Mouse (Mus musculus) forebrain, embryonic 15.5 days (tissue): ENCODE data around the gene Hist1h2bn. TPM values are rescaled to one million over a fixed set of nuclear protein-coding genes. Genes with fewer than 3 reads are reported as not detected.
"Not testable (repeated sequence)": the region's sequence is repeated elsewhere in the genome, so short reads cannot be mapped to it uniquely, and the experiment has no call there.

ENCODE experiments used
- ATAC-seq: fragments of 200-750 bp; cut with Nextera tagmentation; replicated peaks from 2 replicates; pipeline ENCODE4 v1.8.0; 2017; ENCODE audit warnings: mild to moderate bottlenecking, moderate TSS enrichment, moderate library complexity
- H3K27ac ChIP-seq: fragments of 300-500 bp; sonication (generic); replicated peaks from 2 replicates; pipeline ENCODE4 v1.5.1; 2015; ENCODE audit warnings: mild to moderate bottlenecking, inconsistent platforms
- H3K27me3 ChIP-seq: fragments of 300-500 bp; sonication (generic); 2 replicates; pipeline ENCODE4 v1.6.1; 2015; ENCODE audit warnings: inconsistent platforms
- H3K36me3 ChIP-seq: fragments of 300-500 bp; sonication (generic); 2 replicates; pipeline ENCODE4 v1.6.1; 2015; ENCODE audit warnings: mild to moderate bottlenecking, inconsistent platforms
- H3K4me1 ChIP-seq: fragments of 300-500 bp; sonication (generic); 2 replicates; pipeline ENCODE4 v1.6.1; 2015; ENCODE audit warnings: inconsistent platforms
- H3K4me2 ChIP-seq: fragments of 300-500 bp; sonication (generic); replicated peaks from 2 replicates; pipeline ENCODE4 v1.6.1; 2015; ENCODE audit warnings: mild to moderate bottlenecking, inconsistent platforms
- H3K4me3 ChIP-seq: fragments of 300-500 bp; sonication (generic); 2 replicates; pipeline ENCODE4 v1.5.1; 2015; ENCODE audit warnings: mild to moderate bottlenecking, inconsistent platforms
- H3K9ac ChIP-seq: fragments of 300-500 bp; sonication (generic); replicated peaks from 2 replicates; pipeline ENCODE4 v1.6.1; 2015; ENCODE audit warnings: mild to moderate bottlenecking, inconsistent platforms
- H3K9me3 ChIP-seq: fragments of 300-500 bp; sonication (generic); 2 replicates; pipeline ENCODE4 v1.6.1; 2016; ENCODE audit warnings: inconsistent platforms
- WGBS: fragments of 180-500 bp; shearing (Covaris S2); methylation state at CpG from one replicate; pipeline ENCODE4 v1.1.7; 2015; ENCODE audit warnings: mixed read lengths; 5-methylcytosine and 5-hydroxymethylcytosine counted together
- polyA plus RNA-seq: library from polyadenylated mRNA; unstranded; fragments of >200 nt; fragmentation: Nextera tagmentation; extraction: Ambion mirVana; gene quantifications from 2 replicates; pipeline ENCODE4 v1.2.1, GENCODE M21; 2015

Gene Hist1h2bn
- polyA plus RNA-seq = 1.2 and 2.6 TPM in 2 replicates

- H3K36me3 ChIP-seq, H3K27me3 ChIP-seq, H3K9me3 ChIP-seq: not testable (repeated sequence)
- peak within 1 kb of the TSS; percentile 96 for H3K27ac ChIP-seq
- 1% methylated on average over 49 of the region's 50 CpGs for WGBS
- ATAC-seq = peak; percentile 96
- peak within 1 kb of the TSS; percentile 82 for H3K4me2 ChIP-seq
- H3K4me1 ChIP-seq = peaks cover 39% of the 10 kb centered on the region
- peak within 1 kb of the TSS; percentile 59 for H3K9ac ChIP-seq
- peak within 1 kb of the TSS; percentile 47 for H3K4me3 ChIP-seq
These were observed at the start of gene Hist1h2bn, which contains the start of gene Hist1h2ak for GRCm38 (mm10) chr13:21753524-21754285. Gene Hist1h2bn (plus strand): TSS chr13:21754123. Gene Hist1h2ak (minus strand): TSS chr13:21753827.

DNA sequence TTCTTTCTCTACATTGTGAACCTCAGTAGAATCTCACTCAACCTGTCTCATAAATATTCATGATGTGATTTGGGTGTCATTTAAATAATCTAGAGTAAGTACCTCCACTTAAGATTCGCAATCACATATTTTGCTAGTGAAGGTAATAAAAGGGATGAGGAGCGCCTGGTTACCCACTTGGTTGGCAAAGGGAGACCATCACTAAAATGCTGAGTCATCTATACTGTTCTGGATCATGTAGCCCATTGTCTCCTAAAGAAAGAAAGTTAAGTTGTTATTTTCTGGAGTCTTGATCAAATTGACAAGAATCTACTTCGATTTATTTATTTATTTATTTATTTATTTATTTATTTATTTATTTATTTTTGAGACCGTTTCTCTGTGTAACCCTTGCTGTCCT lies 47.3 kb upstream of the Hist1h2bn start:
- Histone ChIP-seq H3K9me3 (no peaks in the 10 kb centered on the region), H3K36me3 (no peaks in the 10 kb centered on the region), H3K9ac (no peak overlapping the region), H3K4me3 (no peak overlapping the region), H3K4me1 (peaks cover 5% of the 10 kb centered on the region), H3K27me3 (no peaks in the 10 kb centered on the region), H3K27ac (no peak overlapping the region), H3K4me2 (no peak overlapping the region)
- ATAC-seq = no peak
- WGBS = 71% methylated on average over 4 of the region's 4 CpGs

- H3K9ac ChIP-seq = peak overlapping the region; percentile 57
- H3K36me3 ChIP-seq = no peaks in the 10 kb centered on the region
- peaks cover 9% of the 10 kb centered on the region for H3K4me1 ChIP-seq
- ATAC-seq = peak; percentile 84
- peak overlapping the region; percentile 60 for H3K4me2 ChIP-seq
- peak overlapping the region; percentile 77 for H3K4me3 ChIP-seq
- no peaks in the 10 kb centered on the region for H3K27me3 ChIP-seq
- WGBS = 1% methylated on average over 32 of the region's 32 CpGs
- peak overlapping the region; percentile 89 for H3K27ac ChIP-seq
- no peaks in the 10 kb centered on the region for H3K9me3 ChIP-seq
These were observed 43.8 kb upstream of the Hist1h2bn start for GRCm38 (mm10) chr13:21710031-21710711.

DNA sequence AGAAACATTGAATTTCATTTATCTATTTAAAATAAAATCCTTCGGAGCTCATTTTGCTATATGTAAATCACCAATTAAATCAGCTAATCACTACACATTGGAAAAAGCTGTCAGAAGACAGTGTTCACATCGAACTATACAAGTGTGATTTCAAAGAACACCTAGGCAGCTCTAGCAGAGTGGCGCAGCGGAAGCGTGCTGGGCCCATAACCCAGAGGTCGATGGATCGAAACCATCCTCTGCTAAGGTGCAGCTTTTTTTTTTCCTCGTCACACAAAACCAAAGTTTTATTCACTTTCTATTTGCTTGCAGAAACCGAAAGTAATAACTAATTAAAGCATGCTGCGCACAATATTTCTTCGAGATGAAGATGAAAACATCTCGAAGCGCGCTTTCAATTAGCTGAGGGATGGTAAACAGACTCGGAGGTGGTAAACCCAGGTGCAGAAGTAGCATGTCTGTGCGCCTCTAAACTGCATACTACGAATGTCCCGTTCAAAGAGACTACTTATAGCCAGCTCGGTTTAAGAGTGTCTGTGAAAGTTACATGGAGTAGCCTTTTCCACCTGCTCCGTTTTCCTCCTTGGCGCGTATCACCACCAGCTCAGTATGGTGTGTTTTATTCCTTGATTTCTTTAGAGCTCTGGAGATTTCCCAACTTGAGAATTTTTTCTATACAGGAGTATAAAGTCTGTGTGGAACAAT lies 43.0 kb upstream of the Hist1h2bn start:
- H3K4me1 ChIP-seq = peaks cover 14% of the 10 kb centered on the region
- H3K36me3 ChIP-seq = no peaks in the 10 kb centered on the region
- WGBS = 2% methylated on average over 22 of the region's 22 CpGs
- H3K27me3 ChIP-seq = no peaks in the 10 kb centered on the region
- 0 out of 2 replicates have a peak overlapping the region, but pooled peaks have one; percentile 11 for H3K27ac ChIP-seq
- H3K4me2 ChIP-seq = peak overlapping the region; percentile 60
- no peaks in the 10 kb centered on the region for H3K9me3 ChIP-seq
- peak; percentile 85 for ATAC-seq
- peak overlapping the region; percentile 77 for H3K4me3 ChIP-seq
- H3K9ac ChIP-seq = peak overlapping the region; percentile 49

DNA sequence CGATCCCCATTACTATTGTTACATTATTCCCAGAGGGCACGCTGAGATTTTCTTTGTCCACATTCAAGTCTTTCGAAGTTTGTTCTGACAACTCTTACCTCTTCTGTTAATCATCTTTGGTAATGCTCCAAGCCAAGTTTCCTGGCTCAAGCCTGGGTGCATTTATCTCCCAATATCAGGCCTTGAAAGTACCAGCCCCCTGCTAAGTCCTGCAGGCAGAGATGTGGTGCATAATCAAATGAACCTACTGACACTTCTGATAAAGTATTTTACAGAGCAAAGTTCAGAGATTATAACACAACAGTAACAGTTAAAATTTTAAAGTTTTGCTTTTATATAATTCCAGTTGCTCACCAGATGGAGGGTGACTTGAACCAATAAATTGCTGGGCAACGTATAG lies 42.2 kb upstream of the Hist1h2bn start:
- Histone ChIP-seq H3K4me3 (peak overlapping the region; percentile 77), H3K27me3 (no peaks in the 10 kb centered on the region), H3K9ac (no peak overlapping the region; the same call in 1 of the 2 replicates), H3K9me3 (no peaks in the 10 kb centered on the region), H3K4me1 (peaks cover 15% of the 10 kb centered on the region), H3K27ac (no peak overlapping the region), H3K36me3 (no peaks in the 10 kb centered on the region), H3K4me2 (peak overlapping the region; percentile 60)
- no peak for ATAC-seq
- WGBS = 25% methylated on average over 4 of the region's 4 CpGs

GRCm38 (mm10) chr13:21714725-21715124 lies 39.2 kb upstream of the Hist1h2bn start:
- Histone ChIP-seq H3K4me2 (peak overlapping the region; percentile 91), H3K27ac (peak overlapping the region; percentile 98), H3K4me1 (peaks cover 33% of the 10 kb centered on the region), H3K4me3 (peak overlapping the region; percentile 48), H3K36me3 (no peaks in the 10 kb centered on the region), H3K9ac (peak overlapping the region; percentile 50), H3K27me3 (no peaks in the 10 kb centered on the region), H3K9me3 (no peaks in the 10 kb centered on the region)
- ATAC-seq = no peak
- WGBS = under 1% methylated on average over 7 of the region's 7 CpGs

DNA sequence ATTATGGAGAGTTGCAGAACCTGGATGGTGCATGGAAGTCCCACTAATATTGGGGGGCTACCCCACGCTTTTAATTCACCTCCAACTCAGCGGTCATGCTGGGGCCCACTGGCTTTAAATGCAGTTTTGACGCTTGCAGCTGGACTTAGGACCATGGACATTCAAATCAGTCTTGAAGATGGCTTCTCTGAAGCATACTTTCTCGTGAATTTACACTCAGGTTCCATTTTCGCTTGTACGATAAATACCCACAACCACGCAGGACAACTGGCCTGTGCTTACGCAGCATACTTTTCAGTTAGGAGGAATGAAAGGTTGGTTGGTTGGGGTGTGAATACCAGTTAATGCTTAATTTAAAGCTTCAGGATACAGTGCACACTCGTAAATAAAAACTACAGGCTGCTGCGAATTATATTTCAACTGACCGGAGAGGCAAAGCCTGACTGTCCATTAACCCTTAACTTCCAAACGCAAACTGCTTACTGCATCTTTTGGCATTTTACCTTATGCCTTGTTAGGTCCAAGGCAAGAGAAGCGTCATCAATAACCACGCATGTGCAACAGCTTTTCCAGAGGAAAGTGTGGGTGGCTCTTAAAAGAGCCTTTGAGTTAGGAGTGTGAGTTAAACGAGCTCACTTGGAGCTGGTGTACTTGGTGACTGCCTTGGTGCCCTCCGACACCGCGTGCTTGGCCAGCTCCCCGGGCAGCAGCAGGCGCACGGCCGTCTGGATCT lies 38.6 kb upstream of the Hist1h2bn start:
- Histone ChIP-seq H3K9ac (peak overlapping the region; percentile 50), H3K4me3 (peak overlapping the region; percentile 48), H3K27me3 (no peaks in the 10 kb centered on the region), H3K4me1 (peaks cover 36% of the 10 kb centered on the region), H3K27ac (peak overlapping the region; percentile 98), H3K4me2 (peak overlapping the region; percentile 91), H3K9me3 (no peaks in the 10 kb centered on the region), H3K36me3 (no peaks in the 10 kb centered on the region)
- ATAC-seq = no peak; the same call in 1 of the 2 replicates
- under 1% methylated on average over 22 of the region's 22 CpGs for WGBS

GRCm38 (mm10) chr13:21715864-21716539 lies 37.9 kb upstream of the Hist1h2bn start, which contains the start of the genes Hist1h2bl and Hist1h2ai:
Gene Hist1h2bl (minus strand): TSS chr13:21716143.
Gene Hist1h2ai (plus strand): TSS chr13:21716422.
- peak within 1 kb of the TSS; percentile 48 for H3K4me3 ChIP-seq
- H3K4me2 ChIP-seq = peak within 1 kb of the TSS; percentile 91
- WGBS = under 1% methylated on average over 33 of the region's 50 CpGs
- H3K4me1 ChIP-seq = peaks cover 42% of the 10 kb centered on the region
- H3K36me3 ChIP-seq, H3K9me3 ChIP-seq, H3K27me3 ChIP-seq: not testable (repeated sequence)
- peak within 1 kb of the TSS; percentile 98 for H3K27ac ChIP-seq
- peak within 1 kb of the TSS; percentile 69 for H3K9ac ChIP-seq
- peak; percentile 95 for ATAC-seq

GRCm38 (mm10) chr13:21716540-21717391 lies 37.2 kb upstream of the Hist1h2bn start:
- Histone ChIP-seq H3K4me3 (peak overlapping the region; percentile 48), H3K4me2 (peak overlapping the region; percentile 91), H3K4me1 (peaks cover 41% of the 10 kb centered on the region), H3K9ac (peak overlapping the region; percentile 69), H3K27ac (peak overlapping the region; percentile 98)
- not testable (repeated sequence) for H3K27me3 ChIP-seq, H3K9me3 ChIP-seq, H3K36me3 ChIP-seq
- peak; percentile 2 for ATAC-seq
- under 1% methylated on average over 14 of the region's 38 CpGs for WGBS
